Mouse (Mus musculus) lung, adult 2 months (tissue): ENCODE measurements around the gene Jakmip3. TPM values are rescaled to one million over a fixed set of nuclear protein-coding genes. Genes with fewer than 3 reads are reported as not detected.

Experiments
- DNase-seq: peaks from one replicate; pipeline ENCODE4 v3.0.0; 2022
- H3K4me1 ChIP-seq: fragments of 200-500 bp; 2 replicates; pipeline ENCODE4 v1.6.1; 2011; ENCODE audit warnings: low read length; ENCODE audit not compliant: control insufficient read depth, insufficient read depth
- H3K4me3 ChIP-seq: fragments of 200-500 bp; replicated peaks from 2 replicates; pipeline ENCODE3; 2011; ENCODE audit warnings: low read depth, mild to moderate bottlenecking, control low read depth, low read length; ENCODE audit errors: extremely low read depth
- CTCF ChIP-seq: fragments of 200-500 bp; IDR thresholded peaks from 2 replicates; pipeline ENCODE4 v1.5.1; 2011; ENCODE audit warnings: mild to moderate bottlenecking, low read length, control low read depth; ENCODE audit not compliant: insufficient read depth
- POLR2A ChIP-seq: fragments of 200-500 bp; IDR thresholded peaks from 2 replicates; pipeline ENCODE4 v1.6.1; 2011; ENCODE audit warnings: low read depth, mild to moderate bottlenecking, control low read depth, low read length, borderline replicate concordance; ENCODE audit errors: extremely low read depth
- WGBS: fragments of 180-500 bp; shearing (Covaris S2); methylation state at CpG from one replicate; pipeline ENCODE4 v1.1.7; 2018; 5-methylcytosine and 5-hydroxymethylcytosine counted together
- polyA plus RNA-seq: library from polyadenylated mRNA; depleted of rRNA; stranded (reverse); fragments of >200 nt; gene quantifications from 2 replicates; pipeline ENCODE4 v1.2.3, GENCODE M21; 2012

Gene Jakmip3
- polyA plus RNA-seq, 1 experiment, result not detected

DNA sequence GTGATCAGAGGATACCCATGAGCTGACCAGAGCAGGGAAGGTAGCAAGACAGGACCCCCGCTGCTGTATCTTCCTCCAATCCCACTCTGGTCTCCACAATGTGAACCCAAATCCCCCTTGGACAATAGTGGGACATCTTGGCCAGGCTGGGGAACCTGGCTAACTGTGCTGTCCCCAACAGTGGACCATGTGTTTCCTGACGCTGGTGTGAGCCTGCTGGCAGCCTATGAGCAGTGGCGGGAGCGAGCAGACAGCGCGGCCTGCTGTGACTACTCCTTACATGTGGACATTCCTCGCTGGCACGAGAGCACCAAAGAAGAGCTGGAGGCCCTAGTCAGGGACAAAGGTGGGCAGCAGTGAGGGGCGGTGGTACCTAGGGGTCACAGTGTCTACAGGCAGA, 151.2 kb downstream of the Jakmip3 start:
- no peak for DNase-seq
- no peaks in the 10 kb centered on the region for H3K4me1 ChIP-seq
- TF ChIP-seq CTCF (no peak), POLR2A (no peak)
- no peak overlapping the region for H3K4me3 ChIP-seq
- WGBS, result 86% methylated on average over 9 of the region's 9 CpGs

DNA sequence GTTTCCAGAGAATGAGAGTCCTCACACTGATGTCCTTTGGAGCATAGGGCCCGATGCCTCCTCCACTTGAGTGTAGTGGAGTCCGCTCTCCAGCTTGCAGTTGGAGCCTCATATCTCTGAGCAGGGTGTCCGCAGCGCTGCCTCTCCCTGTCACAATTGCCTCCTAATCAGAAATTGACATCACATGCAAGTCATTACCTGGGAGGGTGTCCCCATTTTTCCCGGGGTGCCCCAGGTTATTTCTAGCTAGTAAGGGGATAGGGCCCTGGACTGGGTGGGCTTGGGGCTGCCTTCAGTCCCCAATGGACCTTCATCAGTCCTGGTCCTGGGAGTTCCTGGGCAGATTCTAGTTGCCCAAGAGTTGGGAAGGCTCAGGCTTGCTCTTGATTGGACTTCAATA, 152.1 kb downstream of the Jakmip3 start:
- TF ChIP-seq CTCF, result no peak
- TF ChIP-seq POLR2A, result no peak
- no peak overlapping the region for H3K4me3 ChIP-seq
- WGBS, result 90% methylated on average over 5 of the region's 5 CpGs
- DNase-seq, result no peak
- no peaks in the 10 kb centered on the region for H3K4me1 ChIP-seq

DNA sequence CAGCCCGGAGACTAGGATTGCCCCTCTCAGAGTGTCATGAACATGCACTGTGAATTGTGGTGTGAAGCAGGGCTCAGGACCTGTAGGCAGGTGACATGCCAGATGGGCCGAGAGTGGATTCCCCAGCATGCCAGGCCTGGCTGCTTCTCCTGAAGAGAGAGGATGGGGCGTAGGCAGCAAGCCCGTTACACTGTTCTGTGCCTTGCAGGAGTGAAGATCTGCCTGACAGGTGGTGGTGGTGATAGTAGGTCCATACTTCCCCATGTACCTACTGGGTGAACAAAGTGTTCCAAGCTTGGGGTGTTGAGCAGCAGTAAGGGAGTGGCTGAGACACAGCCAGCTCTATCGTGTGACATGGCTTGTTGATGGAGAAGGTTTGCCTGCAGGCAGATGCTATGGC, 152.6 kb downstream of the Jakmip3 start:
- WGBS, result 93% methylated on average over 5 of the region's 5 CpGs
- no peak for DNase-seq
- Histone ChIP-seq H3K4me3 (no peak overlapping the region), H3K4me1 (no peaks in the 10 kb centered on the region)
- TF ChIP-seq POLR2A (no peak), CTCF (no peak)

DNA sequence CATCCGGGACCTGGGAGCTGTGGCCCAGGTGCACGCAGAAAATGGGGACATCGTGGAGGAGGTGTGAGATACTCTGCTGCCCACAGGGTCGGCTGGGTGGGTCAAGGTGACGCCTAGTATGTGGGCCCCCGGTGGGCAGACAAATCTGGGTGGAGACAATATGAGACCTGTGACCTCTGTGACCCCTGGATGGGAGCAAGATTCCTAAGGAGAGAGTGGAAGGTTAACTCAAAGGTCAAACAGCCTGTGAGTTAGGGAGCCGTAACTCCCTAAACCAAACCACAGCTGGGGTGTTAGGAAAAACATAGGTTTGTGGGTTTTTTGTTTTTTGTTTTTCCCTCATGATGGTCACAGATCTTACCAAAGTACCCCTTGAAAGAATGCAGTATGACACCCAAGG, 153.3 kb downstream of the Jakmip3 start:
- H3K4me1 ChIP-seq, result no peaks in the 10 kb centered on the region
- DNase-seq, result no peak
- no peak for TF ChIP-seq CTCF
- TF ChIP-seq POLR2A, result no peak
- WGBS, result 76% methylated on average over 7 of the region's 7 CpGs
- no peak overlapping the region for H3K4me3 ChIP-seq

DNA sequence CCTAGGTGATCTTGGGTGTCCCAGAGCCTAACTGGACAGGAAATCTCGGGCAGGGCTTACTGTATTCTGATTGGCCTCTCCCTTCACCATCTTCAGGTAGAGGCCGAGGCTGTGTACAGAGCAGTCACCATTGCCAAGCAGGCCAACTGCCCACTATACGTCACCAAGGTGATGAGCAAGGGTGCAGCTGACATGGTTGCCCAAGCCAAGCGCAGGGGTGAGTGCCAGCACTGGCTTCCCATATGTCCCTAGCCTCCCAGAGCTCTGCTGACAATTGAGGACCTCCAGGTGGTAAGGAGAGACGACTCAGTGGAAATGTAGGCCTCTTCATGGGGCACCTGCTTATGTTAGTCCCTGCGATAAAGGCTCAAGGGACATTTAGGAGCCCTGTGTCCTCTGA, 154.2 kb downstream of the Jakmip3 start:
- 79% methylated on average over 6 of the region's 6 CpGs for WGBS

DNA sequence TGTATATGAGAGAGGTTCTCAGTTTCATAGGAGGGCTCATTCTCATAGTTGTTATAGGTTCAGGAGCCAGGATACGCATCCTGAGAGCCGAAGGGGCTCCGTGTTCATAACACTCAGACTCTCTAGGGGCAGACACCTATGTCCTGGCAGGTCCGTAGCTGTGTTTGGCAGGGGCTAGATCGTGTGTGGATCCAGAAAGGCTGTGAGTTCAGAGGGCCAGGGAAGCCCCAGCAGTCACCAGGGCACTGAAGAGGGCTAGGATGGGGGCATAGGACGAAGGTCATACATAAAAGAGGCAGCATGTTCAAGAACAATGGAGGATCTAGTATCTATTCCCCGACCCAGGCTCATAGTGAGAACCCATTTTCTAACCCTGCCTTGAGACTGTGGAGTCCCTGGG, 154.8 kb downstream of the Jakmip3 start:
- no peak for DNase-seq
- 87% methylated on average over 7 of the region's 7 CpGs for WGBS
- TF ChIP-seq CTCF (no peak), POLR2A (no peak)
- no peak overlapping the region for H3K4me3 ChIP-seq
- no peaks in the 10 kb centered on the region for H3K4me1 ChIP-seq

More for the DNA sequence above, 154.2 kb downstream of the Jakmip3 start:
- Histone ChIP-seq H3K4me1 (no peaks in the 10 kb centered on the region), H3K4me3 (no peak overlapping the region)
- TF ChIP-seq CTCF, result no peak
- no peak for TF ChIP-seq POLR2A
- no peak for DNase-seq

DNA sequence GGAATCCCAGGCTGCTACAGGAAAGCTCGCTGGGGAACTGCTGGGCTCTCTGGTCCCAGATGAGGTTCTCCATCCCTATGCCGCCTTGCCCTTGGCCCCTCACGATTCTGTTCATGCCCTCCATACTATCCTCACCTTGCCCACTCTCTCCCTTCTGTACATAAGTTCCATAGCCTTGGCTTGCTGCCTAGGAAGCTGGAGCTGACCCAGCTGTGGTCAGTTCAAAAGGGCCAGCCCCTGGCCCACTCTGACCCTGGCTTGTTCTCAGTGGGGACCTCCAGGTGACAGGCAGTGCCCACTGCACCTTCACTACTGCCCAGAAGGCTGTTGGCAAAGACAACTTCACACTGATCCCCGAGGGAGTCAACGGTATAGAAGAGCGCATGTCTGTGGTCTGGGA, 155.9 kb downstream of the Jakmip3 start:
- 88% methylated on average over 6 of the region's 6 CpGs for WGBS
- no peak overlapping the region for H3K4me3 ChIP-seq
- TF ChIP-seq CTCF (no peak), POLR2A (no peak)
- H3K4me1 ChIP-seq, result no peaks in the 10 kb centered on the region
- no peak for DNase-seq

DNA sequence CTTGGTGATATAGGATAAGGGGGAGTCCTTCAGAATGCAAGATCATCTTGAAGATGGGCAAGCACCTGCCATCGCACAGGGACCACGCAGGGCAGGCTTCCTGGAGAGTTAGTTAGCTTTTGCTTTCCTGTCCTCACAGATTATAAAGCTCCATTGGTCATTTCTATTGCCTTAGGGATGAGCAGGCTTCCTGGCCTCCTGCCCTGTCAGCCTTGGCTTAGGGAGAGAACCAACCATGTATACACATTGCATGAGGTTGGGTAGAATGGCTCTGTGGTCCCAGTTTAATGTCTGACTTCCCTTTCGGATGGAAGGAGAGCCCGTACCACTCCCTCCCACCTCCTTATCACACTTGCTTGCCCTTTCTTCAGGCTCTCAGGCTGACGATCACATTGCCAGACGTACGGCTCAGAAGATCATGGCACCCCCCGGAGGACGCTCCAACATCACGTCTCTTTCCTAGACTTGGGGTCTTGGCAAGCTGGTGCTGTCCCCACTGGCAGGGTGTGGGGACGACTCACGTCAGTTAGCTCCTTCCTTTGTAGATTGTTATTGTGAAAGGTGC, 160.1 kb downstream of the Jakmip3 start:
- Histone ChIP-seq H3K4me3 (no peak overlapping the region), H3K4me1 (no peaks in the 10 kb centered on the region)
- 71% methylated on average over 12 of the region's 12 CpGs for WGBS
- no peak for TF ChIP-seq CTCF
- TF ChIP-seq POLR2A, result no peak
- no peak for DNase-seq

DNA sequence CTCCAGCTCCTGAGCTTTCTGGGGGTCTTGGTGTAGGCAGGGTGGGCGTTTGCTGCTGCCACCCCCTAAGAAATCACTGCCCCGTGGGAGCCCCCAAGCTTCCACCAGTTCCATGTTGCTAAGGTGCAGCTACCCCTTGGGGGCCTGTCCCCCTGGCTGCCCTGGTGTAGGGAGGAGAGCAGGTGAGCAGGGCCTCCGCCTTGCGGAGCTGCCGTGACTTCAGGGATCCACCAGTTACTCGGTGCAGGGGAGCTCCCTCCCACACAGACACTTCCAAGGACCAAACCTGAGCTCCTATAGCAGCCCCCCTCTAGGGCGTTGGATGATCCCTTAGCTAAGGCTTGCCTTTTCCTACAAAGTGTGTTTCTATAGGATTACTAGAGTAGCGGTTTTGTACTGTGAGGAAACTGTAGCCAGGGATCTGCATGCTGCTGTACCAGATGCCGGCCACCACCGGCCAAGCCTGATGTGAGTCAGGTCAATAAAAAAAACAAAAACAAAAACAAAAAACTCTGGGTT, 160.8 kb downstream of the Jakmip3 start:
- Histone ChIP-seq H3K4me3 (no peak overlapping the region), H3K4me1 (no peaks in the 10 kb centered on the region)
- WGBS, result 73% methylated on average over 10 of the region's 10 CpGs
- no peak for DNase-seq
- TF ChIP-seq POLR2A (no peak), CTCF (no peak)

DNA sequence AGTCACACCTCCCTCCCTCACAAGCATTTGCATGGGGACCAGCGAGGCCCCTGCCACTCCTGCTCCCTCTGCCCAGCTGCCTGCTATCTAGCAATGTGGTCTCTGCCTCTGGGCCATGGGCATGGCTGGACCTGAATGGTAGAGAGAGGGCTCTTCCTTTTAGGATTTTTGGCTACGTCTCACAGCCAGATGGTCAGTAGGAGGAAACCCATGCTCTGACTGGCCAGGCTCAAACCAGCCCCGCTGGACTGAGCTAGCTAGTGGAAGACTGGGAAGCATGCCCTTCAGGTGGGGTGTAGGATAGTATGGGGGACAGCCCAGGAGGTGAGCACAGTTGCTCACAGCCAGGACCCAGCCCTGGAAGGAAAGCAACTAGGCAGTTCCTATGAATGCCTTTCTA, 161.3 kb downstream of the Jakmip3 start:
- no peak for TF ChIP-seq POLR2A
- no peak for TF ChIP-seq CTCF
- Histone ChIP-seq H3K4me1 (no peaks in the 10 kb centered on the region), H3K4me3 (no peak overlapping the region)
- no peak for DNase-seq
- 76% methylated on average over 3 of the region's 3 CpGs for WGBS
